Mouse (Mus musculus) ZHBTc4 (cell line): ENCODE results near the gene Plau.
A peak's percentile ranks its signal among the peaks of the same experiment; 100 is the strongest.

Experiments used
- DNase-seq: peaks from one replicate; pipeline ENCODE4 v3.0.0-alpha.2; 2011; ENCODE audit warnings: low read depth, low spot score

Plau gene

GRCm38 (mm10) chr14:20836171-20836904 lies at the start of gene Plau:
Plau (plus strand) TSS chr14:20836660.
- peak; percentile 71 for DNase-seq

- DNase-seq = no peak
These were observed 48.3 kb upstream of the Plau start for GRCm38 (mm10) chr14:20788151-20788550.

- DNase-seq = no peak
These were observed 46.9 kb upstream of the Plau start for GRCm38 (mm10) chr14:20789593-20789992.

GRCm38 (mm10) chr14:20790445-20790844 lies 46.0 kb upstream of the Plau start:
- no peak for DNase-seq

- no peak for DNase-seq
These were observed 45.5 kb upstream of the Plau start for GRCm38 (mm10) chr14:20790996-20791395.

GRCm38 (mm10) chr14:20791511-20792242 lies 44.8 kb upstream of the Plau start:
- DNase-seq = peak; percentile 28

- no peak for DNase-seq
These were observed 44.1 kb upstream of the Plau start for GRCm38 (mm10) chr14:20792243-20792921.

GRCm38 (mm10) chr14:20792922-20793757 lies 43.3 kb upstream of the Plau start:
- peak; percentile 76 for DNase-seq

- peak; percentile 91 for DNase-seq
These were observed 42.5 kb upstream of the Plau start, which contains the start of gene Camk2g for GRCm38 (mm10) chr14:20793758-20794531. Camk2g (minus strand) TSS chr14:20794088.

GRCm38 (mm10) chr14:20794589-20794988 lies 41.9 kb upstream of the Plau start:
- no peak for DNase-seq

GRCm38 (mm10) chr14:20795423-20796152 lies 40.9 kb upstream of the Plau start:
- DNase-seq = no peak

- DNase-seq = no peak
These were observed 40.3 kb upstream of the Plau start for GRCm38 (mm10) chr14:20796170-20796569.

GRCm38 (mm10) chr14:20796643-20797042 lies 39.8 kb upstream of the Plau start:
- no peak for DNase-seq

GRCm38 (mm10) chr14:20798300-20798699 lies 38.2 kb upstream of the Plau start:
- no peak for DNase-seq

GRCm38 (mm10) chr14:20798761-20799160 lies 37.7 kb upstream of the Plau start:
- DNase-seq = peak; percentile 89

- DNase-seq = no peak
These were observed 33.4 kb upstream of the Plau start for GRCm38 (mm10) chr14:20802926-20803605.

- peak; percentile 84 for DNase-seq
These were observed 32.9 kb upstream of the Plau start for GRCm38 (mm10) chr14:20803606-20803938.

- no peak for DNase-seq
These were observed 32.0 kb upstream of the Plau start for GRCm38 (mm10) chr14:20804481-20804880.

- DNase-seq = no peak
These were observed 31.3 kb upstream of the Plau start for GRCm38 (mm10) chr14:20804964-20805672.
